Mouse (Mus musculus) cortical plate, adult 2 months (tissue): ENCODE results near the gene Hdc.

ENCODE experiments used
- CTCF ChIP-seq: fragments of 200-500 bp; IDR thresholded peaks from 2 replicates; pipeline ENCODE4 v1.5.1; 2011; ENCODE audit warnings: mild to moderate bottlenecking, control low read depth, low read length; ENCODE audit not compliant: insufficient read depth; ENCODE audit errors: extremely low read depth
- POLR2A ChIP-seq: fragments of 200-500 bp; IDR thresholded peaks from 2 replicates; pipeline ENCODE4 v1.6.1; 2011; ENCODE audit warnings: mild to moderate bottlenecking, low read length, control low read depth; ENCODE audit not compliant: insufficient read depth; ENCODE audit errors: extremely low read depth

GRCm38 (mm10) chr2:126593831-126594610, 25.1 kb downstream of the Hdc start:
- no peak for TF ChIP-seq POLR2A
- peak; percentile 84 for TF ChIP-seq CTCF
